12 mouse cellular contexts compared by ENCODE assay signal in the genomic region with DNA sequence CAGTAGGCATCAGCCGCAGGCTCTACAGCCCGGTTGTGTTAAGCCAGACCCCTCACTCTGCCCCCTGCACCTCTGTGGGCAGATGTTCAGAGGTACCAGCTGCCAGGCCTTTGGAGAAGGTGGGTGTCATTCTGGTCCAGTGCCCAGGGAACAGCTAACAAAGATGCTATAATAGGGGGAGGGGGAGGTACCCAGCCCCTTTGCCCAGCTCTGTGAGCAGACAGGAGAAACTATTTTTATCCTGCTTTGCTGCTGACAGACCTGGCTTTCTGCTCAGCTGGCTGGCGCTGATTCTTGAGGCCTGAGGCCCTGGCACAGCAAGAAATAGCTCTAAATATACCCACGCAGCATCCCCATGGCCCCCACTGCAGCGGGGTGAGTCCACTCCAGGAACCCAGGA. TPM values are rescaled to one million over a fixed set of nuclear protein-coding genes. Genes with fewer than 3 reads are reported as not detected.
DNase-seq lines count a peak whose midpoint lies in the region; ATAC-seq lines count a peak whose summit lies in the region.
"Had no signal": no experiment of that assay in that cellular context is flagged by ENCODE, and none has a peak within 500 bp of the region (broad histone marks: within the 10 kb centered on the region; RNA-seq: fewer than 3 reads in every experiment).

No protein-coding gene starts in this region.

- no peak for DNase-seq in frontal cortex, postnatal 10 days (ENCODE audit: low spot score in 2 of 2)
- DNase-seq in forebrain, embryonic 14.5 days (ENCODE audit: low spot score): no peak
- no peak for DNase-seq in thymus, postnatal 36 days
- DNase-seq in thymus, postnatal 25 days: no peak
- DNase-seq in thymus, postnatal 4 days: no peak

- H3K4me2 ChIP-seq in forebrain, embryonic 14.5 days (ENCODE audit: low read length): peak overlapping the region; percentile 83
- no peak overlapping the region for H3K4me2 ChIP-seq in heart, embryonic 16.5 days (ENCODE audit: low read depth, low read length)
- H3K4me2 ChIP-seq in midbrain, embryonic 13.5 days (replicated peaks): peak overlapping the region; percentile 88
- H3K4me2 ChIP-seq: embryonic facial prominence, embryonic 13.5 days had no signal

- H3K4me1 ChIP-seq in forebrain, embryonic 14.5 days (ENCODE audit: control insufficient read depth, insufficient read depth, low read length): peaks cover 21% of the 10 kb centered on the region
- peaks cover 11% of the 10 kb centered on the region for H3K4me1 ChIP-seq in heart, embryonic 16.5 days (ENCODE audit: control insufficient read depth, insufficient read depth, low read length)
- peaks cover 95% of the 10 kb centered on the region for H3K4me1 ChIP-seq in midbrain, embryonic 13.5 days (replicated peaks)

- peaks cover 46% of the 10 kb centered on the region; the same call in 1 of the 2 replicates for H3K36me3 ChIP-seq in forebrain, embryonic 14.5 days (ENCODE audit: control insufficient read depth, insufficient read depth, low read length)
- no peaks in the 10 kb centered on the region for H3K36me3 ChIP-seq in heart, embryonic 16.5 days (ENCODE audit: control insufficient read depth, insufficient read depth)
- H3K36me3 ChIP-seq in midbrain, embryonic 13.5 days: peaks cover 50% of the 10 kb centered on the region
- H3K36me3 ChIP-seq: embryonic facial prominence, embryonic 13.5 days had no signal

- 73% methylated on average over 5 of the region's 5 CpGs for WGBS in forebrain, embryonic 14.5 days
- 53% methylated on average over 5 of the region's 5 CpGs for WGBS in heart, embryonic 16.5 days
- WGBS in midbrain, embryonic 13.5 days: 69% methylated on average over 5 of the region's 5 CpGs

- H3K4me3 ChIP-seq in forebrain, embryonic 14.5 days (ENCODE audit: low read depth, low read length): no peak overlapping the region
- H3K4me3 ChIP-seq in heart, embryonic 16.5 days (ENCODE audit: low read length): no peak overlapping the region
- H3K4me3 ChIP-seq in midbrain, embryonic 13.5 days (replicated peaks): peak overlapping the region; percentile 94
- H3K4me3 ChIP-seq: embryonic facial prominence, embryonic 13.5 days had no signal

- H3K9ac ChIP-seq in forebrain, embryonic 14.5 days (ENCODE audit: low read length): peak overlapping the region; percentile 35
- no peak overlapping the region; the same call in 1 of the 2 replicates for H3K9ac ChIP-seq in heart, embryonic 16.5 days (ENCODE audit: low read length)
- H3K9ac ChIP-seq in midbrain, embryonic 13.5 days (replicated peaks): peak overlapping the region; percentile 51; the same call in 1 of the 2 replicates
- H3K9ac ChIP-seq: embryonic facial prominence, embryonic 13.5 days had no signal

- peak; percentile 29 for ATAC-seq in frontal cortex, adult (ENCODE audit: low TSS enrichment)
- no peak for ATAC-seq in forebrain, embryonic 14.5 days
- peak; percentile 53; the same call in 1 of the 2 replicates for ATAC-seq in heart, embryonic 16.5 days (replicated peaks; ENCODE audit: extremely low read depth, insufficient read depth, low FRiP score)
- ATAC-seq in midbrain, embryonic 13.5 days: no peak

- 0 out of 2 replicates have a peak overlapping the region, but pooled peaks have one; percentile 40 for H3K27ac ChIP-seq in forebrain, embryonic 14.5 days (ENCODE audit: low read depth, low read length)
- peak overlapping the region; percentile 32; the same call in 1 of the 2 replicates for H3K27ac ChIP-seq in heart, embryonic 16.5 days (ENCODE audit: low read length)
- peak overlapping the region; percentile 56 for H3K27ac ChIP-seq in midbrain, embryonic 13.5 days
- H3K27ac ChIP-seq: embryonic facial prominence, embryonic 13.5 days had no signal

- H3K9me3 ChIP-seq in forebrain, embryonic 14.5 days (replicated peaks; ENCODE audit: control insufficient read depth, low read length): no peaks in the 10 kb centered on the region
- no peaks in the 10 kb centered on the region for H3K9me3 ChIP-seq in heart, embryonic 16.5 days (replicated peaks; ENCODE audit: control insufficient read depth, low read length)
- H3K9me3 ChIP-seq in midbrain, embryonic 13.5 days: no peaks in the 10 kb centered on the region
- H3K9me3 ChIP-seq: embryonic facial prominence, embryonic 13.5 days had no signal

- H3K27me3 ChIP-seq in forebrain, embryonic 14.5 days (replicated peaks; ENCODE audit: control insufficient read depth, insufficient read depth, low read length): no peaks in the 10 kb centered on the region
- H3K27me3 ChIP-seq in heart, embryonic 16.5 days (ENCODE audit: control insufficient read depth, insufficient read depth, low read length): peaks cover 37% of the 10 kb centered on the region
- no peaks in the 10 kb centered on the region; the same call in 1 of the 2 replicates for H3K27me3 ChIP-seq in midbrain, embryonic 13.5 days

RNA-seq across cellular contexts. Expression of a gene that starts 5.8 kb away (rescaled TPM):
- 16.1 and 16.2 TPM in 2 replicates for polyA plus RNA-seq in forebrain, embryonic 14.5 days (2014; fragmentation: Nextera tagmentation; extraction: Ambion mirVana)
- polyA plus RNA-seq in heart, embryonic 16.5 days (2015; fragmentation: Nextera tagmentation; extraction: Ambion mirVana): not detected in 2 replicates
- polyA plus RNA-seq in midbrain, embryonic 13.5 days (2015; fragmentation: Nextera tagmentation; extraction: Ambion mirVana): 16.3 and 20.0 TPM in 2 replicates
- polyA plus RNA-seq: large intestine, adult 2 months; liver, adult 2 months; thymus, postnatal 0 days had no signal

RNA-seq across cellular contexts. Expression of a gene that starts 18.2 kb away (rescaled TPM):
- polyA plus RNA-seq in forebrain, embryonic 14.5 days (2014; fragmentation: Nextera tagmentation; extraction: Ambion mirVana): 11.8 and 12.0 TPM in 2 replicates
- polyA plus RNA-seq in heart, embryonic 16.5 days (2015; fragmentation: Nextera tagmentation; extraction: Ambion mirVana): 7.6 and 10.3 TPM in 2 replicates
- polyA plus RNA-seq in midbrain, embryonic 13.5 days (2015; fragmentation: Nextera tagmentation; extraction: Ambion mirVana): 13.4 and 14.9 TPM in 2 replicates

RNA-seq across cellular contexts. Expression of a gene that starts 56.2 kb away (rescaled TPM):
- polyA plus RNA-seq in forebrain, embryonic 14.5 days (2014; fragmentation: Nextera tagmentation; extraction: Ambion mirVana): 1.1 and 1.7 TPM in 2 replicates
- polyA plus RNA-seq in heart, embryonic 16.5 days (2015; fragmentation: Nextera tagmentation; extraction: Ambion mirVana): 13.4 and 14.0 TPM in 2 replicates
- 1.0 and 1.8 TPM in 2 replicates for polyA plus RNA-seq in midbrain, embryonic 13.5 days (2015; fragmentation: Nextera tagmentation; extraction: Ambion mirVana)
- polyA plus RNA-seq: liver, adult 2 months had no signal

Comparison
In these comparisons a context has a peak if more than half of its experiments do, and no peak if none do; other contexts are left out.
1. ATAC-seq: peak in frontal cortex, adult (single experiment) and heart, embryonic 16.5 days (single experiment); none in forebrain, embryonic 14.5 days (single experiment) and midbrain, embryonic 13.5 days (single experiment).
2. RNA of a gene that starts 5.8 kb away (polyA plus RNA-seq): 16.3 to 20.0 TPM in midbrain, embryonic 13.5 days and 16.1 to 16.2 TPM in forebrain, embryonic 14.5 days; not detected in heart, embryonic 16.5 days; every median in the first group is over 10 times any median in the second.
3. Peak in every context shown above with its lines, with median percentiles within 50 percentile points of each other: H3K27ac ChIP-seq.